Mouse (Mus musculus) T-cell, adult 66 days (primary cell): ENCODE measurements around the gene Enam. TPM values are rescaled to one million over a fixed set of nuclear protein-coding genes. Genes with fewer than 3 reads are reported as not detected.

ENCODE experiments used
- total RNA-seq, 2 experiments: library from RNA; stranded (reverse); gene quantifications; 3 replicates in 1 of 2; 4 replicates in 1 of 2; pipeline ENCODE4 v1.2.4; 2023

Enam gene
- not detected for total RNA-seq

DNA sequence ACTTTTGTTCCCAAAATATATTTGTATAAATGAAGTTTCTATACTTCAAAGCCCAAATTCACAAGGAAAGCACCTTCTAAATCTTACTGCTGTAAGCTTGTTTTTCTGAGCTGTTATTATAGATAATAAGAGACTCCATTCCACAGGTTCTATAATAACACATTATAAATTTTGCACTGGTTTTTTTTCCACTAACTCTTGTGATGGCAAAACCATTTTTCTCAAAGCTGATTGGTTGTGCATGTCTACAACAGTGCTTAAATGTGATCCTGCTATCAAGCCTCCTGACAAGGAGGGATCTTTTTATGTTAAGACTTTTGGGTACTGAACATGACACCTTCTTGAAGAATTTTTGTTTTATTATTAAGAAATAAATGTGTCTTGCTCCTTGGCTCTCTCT, at the start of gene Enam:
TSS of gene Enam (plus strand) at position 301 of the 400 bp plus-strand sequence.

DNA sequence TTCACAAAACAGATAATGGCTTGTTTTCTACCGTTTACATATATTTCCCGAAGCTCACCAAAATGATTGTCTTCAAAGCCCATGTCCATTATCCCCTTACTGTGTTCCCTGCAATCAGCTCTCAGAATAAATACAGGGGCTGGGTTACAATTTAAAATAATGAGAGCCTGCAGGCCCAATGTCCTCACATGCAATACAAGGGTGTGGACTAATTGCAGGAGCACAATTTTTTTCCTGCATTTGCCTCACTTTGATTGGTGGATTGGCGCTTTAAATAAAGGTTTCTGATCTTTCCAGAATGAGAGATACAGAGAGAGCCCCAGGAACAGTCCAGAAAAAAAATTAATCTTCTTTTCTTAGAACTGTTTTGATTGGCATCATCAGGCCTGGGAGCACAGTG, 32.1 kb upstream of the Enam start, which contains the start of gene Ambn:
TSS of gene Ambn (plus strand) at position 301 of the 400 bp plus-strand sequence.

DNA sequence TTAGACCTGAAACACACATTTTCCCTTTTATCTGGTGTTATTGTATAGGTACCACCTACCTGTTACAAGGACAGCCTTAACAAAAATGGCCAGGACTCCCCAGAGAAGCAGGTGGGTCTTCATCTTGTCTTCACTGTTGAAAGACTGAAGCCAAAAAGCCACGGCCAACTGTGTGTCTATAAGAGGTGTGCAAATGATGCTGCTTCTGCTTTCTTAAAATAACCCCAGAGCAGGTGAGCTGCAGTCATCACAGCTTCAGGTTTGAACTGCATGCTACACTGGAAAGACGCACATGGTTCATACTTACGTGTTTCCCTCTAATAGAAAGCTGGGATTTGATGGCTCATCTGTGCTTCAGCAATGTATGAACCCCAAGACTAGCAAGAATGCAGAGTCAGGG, 39.9 kb downstream of the Enam start, which contains the start of gene Jchain:
TSS of gene Jchain (minus strand) at position 235 of the 400 bp plus-strand sequence.

DNA sequence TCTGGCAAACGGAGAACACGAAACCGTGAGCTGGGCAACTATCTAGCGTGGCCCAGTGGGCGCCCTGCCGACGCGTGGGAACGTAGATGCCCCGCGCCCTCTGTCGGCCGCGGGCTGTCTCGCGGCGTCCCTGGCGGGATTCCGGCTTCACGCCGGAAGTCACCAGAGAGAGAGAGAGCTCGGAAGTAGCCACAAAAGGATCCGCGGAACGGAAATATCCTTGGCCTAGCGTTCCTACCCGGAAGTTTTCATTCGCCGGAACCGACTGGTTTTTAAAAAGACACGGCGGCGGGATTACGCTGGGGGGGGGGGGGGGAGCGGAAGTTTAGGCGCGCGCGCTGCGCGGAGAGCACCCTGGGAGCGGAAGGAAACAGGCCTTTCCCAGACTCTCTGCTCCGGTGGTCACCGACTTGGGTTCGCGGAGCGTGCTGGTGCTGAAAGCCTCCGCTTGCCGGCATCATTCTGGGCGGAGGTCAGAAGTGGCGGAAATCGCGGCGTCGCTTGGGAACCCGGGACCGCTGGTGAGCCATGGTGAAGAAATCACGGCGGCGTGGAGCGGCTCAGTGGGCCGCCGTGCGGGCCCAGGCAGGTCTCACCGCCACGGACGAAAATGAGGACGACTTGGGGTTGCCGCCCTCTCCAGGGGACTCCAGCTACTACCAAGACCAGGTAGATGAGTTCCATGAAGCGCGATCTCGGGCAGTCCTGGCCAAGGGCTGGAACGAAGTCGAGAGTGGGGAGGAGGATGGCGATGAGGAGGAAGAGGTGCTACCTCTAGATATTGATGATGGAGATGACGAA, 66.5 kb downstream of the Enam start, which contains the start of gene Utp3:
TSS of gene Utp3 (plus strand) at position 377 of the 801 bp plus-strand sequence.

Other genes starting within 250 kb of the Enam start
- gene Gm7714, start 219.1 kb upstream of the Enam start, total RNA-seq, result not detected
- not detected for gene Prol1, start 170.7 kb upstream of the Enam start, total RNA-seq
- gene Amtn, start 111.9 kb upstream of the Enam start, total RNA-seq, result not detected
- not detected for gene Ambn, start 32.0 kb upstream of the Enam start, total RNA-seq
- gene Jchain, start 39.9 kb downstream of the Enam start, total RNA-seq, result 1 to 10 TPM; 1.1 to 4.1 TPM
- gene Utp3, start 66.5 kb downstream of the Enam start, total RNA-seq, result 10 to 100 TPM; 47.8 to 52.2 TPM
- 1 to 10 TPM; 6.2 TPM for gene Rufy3, start 77.1 kb downstream of the Enam start, total RNA-seq
- gene Grsf1, start 188.2 kb downstream of the Enam start, total RNA-seq, result 10 to 100 TPM; 39.3 to 53.6 TPM
- gene Mob1b, start 232.9 kb downstream of the Enam start, total RNA-seq, result 10 to 100 TPM; 24.1 to 24.6 TPM